Mouse (Mus musculus) bone marrow, adult 2 months (tissue): ENCODE measurements around the gene Cd33.

Source experiments
- CTCF ChIP-seq: fragments of 200-500 bp; IDR thresholded peaks from 2 replicates; pipeline ENCODE4 v1.5.1; 2011; ENCODE audit warnings: low read length, control low read depth; ENCODE audit not compliant: control insufficient read depth, insufficient read depth
- POLR2A ChIP-seq: fragments of 200-500 bp; IDR thresholded peaks from 2 replicates; pipeline ENCODE4 v1.6.1; 2011; ENCODE audit warnings: low read depth, mild to moderate bottlenecking, control low read depth, low read length, borderline replicate concordance; ENCODE audit not compliant: control insufficient read depth

GRCm38 (mm10) chr7:43483236-43483635 is 61.0 kb downstream of the Cd33 start:
- TF ChIP-seq CTCF (no peak), POLR2A (no peak)
